Comparison of ENCODE assay signal across 8 mouse cellular contexts in genomic region chr2:117231257-117231656, GRCm38 (mm10). TPM values are rescaled to one million over a fixed set of nuclear protein-coding genes. Genes with fewer than 3 reads are reported as not detected.
A peak's percentile ranks its signal among the peaks of the same experiment; 100 is the strongest.
DNase-seq lines count a peak whose midpoint lies in the region; ATAC-seq lines count a peak whose summit lies in the region.

No protein-coding gene starts in this region.

- DNase-seq in T-cell, adult 2 months (ENCODE audit: low spot score), result peak; percentile 51
- DNase-seq in cerebellum, postnatal 10 days, result peak; percentile 93 to 95
- DNase-seq in frontal cortex, postnatal 25 days (ENCODE audit: low spot score in 2 of 2), result peak; percentile 63 to 87
- peak; percentile 78 to 82 for DNase-seq in left cerebral cortex, adult 8-10 months (ENCODE audit: low spot score in 2 of 2)
- DNase-seq in mesoderm, embryonic 11.5 days (ENCODE audit: low read depth, low spot score), result peak; percentile 89
- DNase-seq in right cerebral cortex, postnatal 14 days, result peak; percentile 94
- peak; percentile 84 for DNase-seq in urinary bladder, postnatal 14 days (ENCODE audit: low spot score)

- ATAC-seq in inflammation-experienced regulatory T-cells, adult 6 months, result peak; percentile 56

RNA-seq across cellular contexts. Expression of gene Fam98b, which starts 18.3 kb away (rescaled TPM):
- 10 to 100 TPM in 1 of 3 experiments, 1 to 10 TPM in 2; 6.6 to 13.5 (median 9.7) TPM for polyA plus RNA-seq in inflammation-experienced regulatory T-cells, adult 6 months (2017; shearing (Covaris generic))
- 10 to 100 TPM; 47.7 to 55.1 (median 48.9) TPM for total RNA-seq in left cerebral cortex, adult 8-10 months (2022)

Comparison
In these comparisons a context has a peak if more than half of its experiments do, and no peak if none do; other contexts are left out.
1. Peak in every context shown above with its lines: DNase-seq and ATAC-seq.